Mouse (Mus musculus): ENCODE data around the gene Zfp963. TPM values are rescaled to one million over a fixed set of nuclear protein-coding genes. Genes with fewer than 3 reads are reported as not detected.
"Not testable (repeated sequence)": the region's sequence is repeated elsewhere in the genome, so short reads cannot be mapped to it uniquely, and the experiment has no call there.

Zfp963 gene
- polyA plus RNA-seq, 1 experiment from 2014 or later: 7.4 TPM

DNA sequence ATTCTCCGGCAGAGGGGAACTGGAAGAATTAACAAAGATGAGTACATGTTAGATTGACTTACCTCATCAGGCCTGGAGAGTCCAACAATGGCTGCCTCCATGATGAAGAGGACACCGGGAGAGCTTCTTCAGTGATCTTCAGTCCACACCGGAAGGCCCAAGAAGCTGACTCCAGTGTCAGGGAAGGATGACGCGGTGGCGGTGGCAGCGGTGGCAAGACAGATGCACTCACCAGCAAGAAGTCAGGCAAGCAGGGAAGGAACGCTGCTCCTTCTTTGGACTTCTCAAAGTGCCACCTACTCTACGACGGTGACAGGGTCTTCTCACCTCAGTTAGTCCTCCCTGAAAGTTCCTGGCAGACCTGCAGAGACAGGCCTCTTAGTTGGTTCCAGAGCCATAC lies 39.1 kb downstream of the Zfp963 start, which contains the start of gene Zfp869:
Zfp869 (minus strand) TSS at position 101 of the 400 bp plus-strand sequence.
- not testable (repeated sequence) for DNase-seq (ENCODE audit: low spot score); ATAC-seq (ENCODE audit: low FRiP score); H3K4me3 ChIP-seq (replicated peaks; ENCODE audit: low read length); H3K27me3 ChIP-seq (ENCODE audit: control insufficient read depth, insufficient read depth, low read length); H3K9ac ChIP-seq; H3K9me3 ChIP-seq (ENCODE audit: control insufficient read depth, low read length); H3K4me2 ChIP-seq (replicated peaks); H3K27ac ChIP-seq
- WGBS: over 99% methylated on average over 8 of the region's 10 CpGs
- Histone ChIP-seq H3K4me1 (replicated peaks; ENCODE audit: control insufficient read depth, insufficient read depth, low read length) (peaks cover 11% of the 10 kb centered on the region), H3K36me3 (replicated peaks; ENCODE audit: control insufficient read depth, insufficient read depth) (peaks cover 62% of the 10 kb centered on the region)

DNA sequence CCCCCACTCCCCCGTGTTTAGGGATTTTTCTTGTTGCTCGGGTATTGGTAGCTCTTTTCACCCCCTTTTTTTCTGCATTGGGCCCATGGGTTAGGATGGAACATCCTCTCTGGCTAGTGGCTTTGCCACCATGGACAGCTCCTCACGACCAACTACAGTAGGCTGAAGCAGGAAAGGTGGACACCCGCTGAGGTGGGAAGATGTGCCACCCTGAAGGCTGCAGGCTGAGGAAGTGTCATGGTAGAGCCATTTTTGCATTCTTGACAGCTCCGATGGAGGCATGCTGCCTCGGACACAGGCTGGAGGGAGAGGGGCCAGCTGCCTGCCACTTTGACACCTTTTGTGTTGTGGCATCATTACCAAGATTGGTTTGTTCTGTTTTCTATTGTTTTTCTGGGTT lies 48.0 kb downstream of the Zfp963 start:
- DNase-seq (ENCODE audit: low spot score) (no peak), ATAC-seq (ENCODE audit: low FRiP score) (no peak)
- Histone ChIP-seq H3K9me3 (ENCODE audit: control insufficient read depth, low read length) (peaks cover 4% of the 10 kb centered on the region; the same call in 1 of the 2 replicates), H3K9ac (no peak overlapping the region), H3K36me3 (replicated peaks; ENCODE audit: control insufficient read depth, insufficient read depth) (peaks cover 35% of the 10 kb centered on the region), H3K4me1 (replicated peaks; ENCODE audit: control insufficient read depth, insufficient read depth, low read length) (no peaks in the 10 kb centered on the region), H3K27me3 (ENCODE audit: control insufficient read depth, insufficient read depth, low read length) (no peaks in the 10 kb centered on the region), H3K4me2 (replicated peaks) (no peak overlapping the region), H3K27ac (no peak overlapping the region), H3K4me3 (replicated peaks; ENCODE audit: low read length) (no peak overlapping the region)
- 83% methylated on average over 6 of the region's 6 CpGs for WGBS

Other genes starting within 250 kb of the Zfp963 start
- not detected in 2 replicates for gene Gm7697, start 227.0 kb downstream of the Zfp963 start, polyA plus RNA-seq (2014; fragmentation: Nextera tagmentation; extraction: Ambion mirVana)
- 37.7 and 39.2 TPM in 2 replicates for gene Zfp868, start 124.4 kb downstream of the Zfp963 start, polyA plus RNA-seq (2014; fragmentation: Nextera tagmentation; extraction: Ambion mirVana)
- gene Zfp964, start 95.5 kb downstream of the Zfp963 start, polyA plus RNA-seq (2014; fragmentation: Nextera tagmentation; extraction: Ambion mirVana): 1.6 and 2.2 TPM in 2 replicates
- gene Zfp869, start 39.2 kb downstream of the Zfp963 start, polyA plus RNA-seq (2014; fragmentation: Nextera tagmentation; extraction: Ambion mirVana): 24.8 and 29.8 TPM in 2 replicates
- gene Gm20422, start 24.9 kb upstream of the Zfp963 start, polyA plus RNA-seq (2014; fragmentation: Nextera tagmentation; extraction: Ambion mirVana): 1.0 and 1.7 TPM in 2 replicates
- 47.8 and 48.3 TPM in 2 replicates for gene Atp13a1, start 41.2 kb upstream of the Zfp963 start, polyA plus RNA-seq (2014; fragmentation: Nextera tagmentation; extraction: Ambion mirVana)
- 40.3 and 40.5 TPM in 2 replicates for gene Zfp866, start 41.2 kb upstream of the Zfp963 start, polyA plus RNA-seq (2014; fragmentation: Nextera tagmentation; extraction: Ambion mirVana)
- gene Gmip, start 58.7 kb upstream of the Zfp963 start, polyA plus RNA-seq (2014; fragmentation: Nextera tagmentation; extraction: Ambion mirVana): 22.1 and 27.7 TPM in 2 replicates
- gene Lpar2, start 72.5 kb upstream of the Zfp963 start, polyA plus RNA-seq (2014; fragmentation: Nextera tagmentation; extraction: Ambion mirVana): 0.99 and 1.6 TPM in 2 replicates
- 52.9 and 59.7 TPM in 2 replicates for gene Pbx4, start 82.5 kb upstream of the Zfp963 start, polyA plus RNA-seq (2014; fragmentation: Nextera tagmentation; extraction: Ambion mirVana)
- gene Cilp2, start 137.7 kb upstream of the Zfp963 start, polyA plus RNA-seq (2014; fragmentation: Nextera tagmentation; extraction: Ambion mirVana): 4.1 and 4.2 TPM in 2 replicates
- 4.6 and 4.7 TPM in 2 replicates for gene Tssk6, start 152.2 kb upstream of the Zfp963 start, polyA plus RNA-seq (2014; fragmentation: Nextera tagmentation; extraction: Ambion mirVana)
- gene Ndufa13, start 152.6 kb upstream of the Zfp963 start, polyA plus RNA-seq (2014; fragmentation: Nextera tagmentation; extraction: Ambion mirVana): 201 and 213 TPM in 2 replicates
- gene Yjefn3, start 152.7 kb upstream of the Zfp963 start, polyA plus RNA-seq (2014; fragmentation: Nextera tagmentation; extraction: Ambion mirVana): 11.0 and 12.3 TPM in 2 replicates
- 26.4 and 26.5 TPM in 2 replicates for gene Gatad2a, start 246.4 kb upstream of the Zfp963 start, polyA plus RNA-seq (2014; fragmentation: Nextera tagmentation; extraction: Ambion mirVana)

All from hindbrain, embryonic 14.5 days (tissue).